Mouse (Mus musculus) R1 (cell line): Measurements from ENCODE around the gene Mapk1ip1l.

ENCODE experiments used
- DNase-seq: peaks from one replicate; pipeline ENCODE4 v3.0.0-alpha.2; 2018; ENCODE audit warnings: low read depth, low spot score

The Mapk1ip1l gene

DNA sequence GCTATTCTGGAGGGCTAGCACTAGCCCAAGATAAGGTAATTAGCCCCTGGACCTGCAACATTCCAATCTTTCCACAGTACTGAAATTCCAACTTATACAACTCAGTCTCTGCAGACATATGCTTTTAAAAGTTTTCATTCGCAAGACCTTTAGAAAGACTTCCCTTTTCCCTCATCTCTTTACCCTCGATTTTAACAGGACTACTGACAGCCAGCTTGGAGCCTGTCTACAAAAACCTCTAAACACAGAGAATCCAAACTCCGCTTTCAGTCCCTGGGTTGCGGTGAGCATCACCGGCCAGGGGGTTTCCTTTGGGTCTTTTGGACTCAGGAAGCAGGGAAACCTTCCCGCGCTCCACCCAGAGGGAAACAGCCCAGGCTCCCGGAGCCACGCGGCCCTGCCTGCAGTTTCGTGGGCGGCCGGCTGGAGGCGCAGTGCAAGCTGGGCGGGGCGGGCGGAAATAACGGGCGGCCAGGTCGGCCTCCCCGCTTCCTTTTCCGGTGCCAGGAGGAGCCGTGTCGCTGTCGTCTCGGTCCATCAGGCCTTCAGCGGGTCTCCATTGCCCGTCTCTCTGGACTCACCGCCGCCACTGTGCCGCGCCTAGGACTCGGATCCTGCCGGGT, at the start of gene Mapk1ip1l:
TSS of gene Mapk1ip1l (plus strand) at position 482 of the 623 bp plus-strand sequence.
- DNase-seq = peak; percentile 88

GRCm38 (mm10) chr14:47249839-47250238, 48.2 kb upstream of the Mapk1ip1l start:
- no peak for DNase-seq

DNA sequence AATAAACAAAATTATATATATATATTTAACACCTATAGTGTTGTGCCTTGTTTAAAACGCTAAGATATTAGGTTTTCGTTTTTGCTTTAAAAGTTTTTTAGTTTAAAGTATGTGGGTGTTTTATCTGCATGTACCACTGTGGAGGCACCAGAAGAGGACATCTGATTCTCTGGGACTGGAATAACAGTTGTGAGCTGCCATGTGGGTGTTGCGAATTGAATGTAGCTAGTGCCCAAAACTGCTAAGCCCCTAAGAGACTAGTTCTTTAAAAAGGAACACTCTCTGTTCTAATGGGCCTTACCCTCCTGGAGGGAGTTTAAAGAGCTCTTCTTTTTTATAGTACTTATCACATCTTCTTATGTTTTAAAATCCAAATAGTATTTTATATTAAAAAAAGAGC, 33.2 kb upstream of the Mapk1ip1l start:
- no peak for DNase-seq

GRCm38 (mm10) chr14:47265829-47266228, 32.2 kb upstream of the Mapk1ip1l start:
- DNase-seq = no peak

DNA sequence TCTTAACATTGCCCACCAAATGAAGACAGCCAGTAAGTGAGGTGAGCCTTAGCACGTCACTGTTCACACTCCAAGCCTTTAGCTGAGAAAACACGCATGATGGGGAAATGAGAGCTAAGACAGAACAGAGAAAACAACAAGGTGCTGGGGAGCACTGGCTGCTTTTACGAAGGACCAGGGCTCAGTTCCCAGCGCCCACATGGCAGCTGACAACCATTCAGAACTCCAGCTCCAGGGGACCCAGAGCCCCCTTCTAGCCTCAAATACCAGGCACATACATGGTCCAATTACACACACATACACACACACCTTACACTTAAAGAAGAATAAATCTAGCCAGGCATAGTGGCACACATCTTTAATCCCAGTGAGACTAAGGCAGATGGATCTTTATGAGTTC, 29.0 kb upstream of the Mapk1ip1l start:
- DNase-seq = no peak

GRCm38 (mm10) chr14:47269706-47270105, 28.4 kb upstream of the Mapk1ip1l start:
- DNase-seq = no peak

- DNase-seq = no peak
Measured at GRCm38 (mm10) chr14:47273751-47274150, 24.3 kb upstream of the Mapk1ip1l start.

DNA sequence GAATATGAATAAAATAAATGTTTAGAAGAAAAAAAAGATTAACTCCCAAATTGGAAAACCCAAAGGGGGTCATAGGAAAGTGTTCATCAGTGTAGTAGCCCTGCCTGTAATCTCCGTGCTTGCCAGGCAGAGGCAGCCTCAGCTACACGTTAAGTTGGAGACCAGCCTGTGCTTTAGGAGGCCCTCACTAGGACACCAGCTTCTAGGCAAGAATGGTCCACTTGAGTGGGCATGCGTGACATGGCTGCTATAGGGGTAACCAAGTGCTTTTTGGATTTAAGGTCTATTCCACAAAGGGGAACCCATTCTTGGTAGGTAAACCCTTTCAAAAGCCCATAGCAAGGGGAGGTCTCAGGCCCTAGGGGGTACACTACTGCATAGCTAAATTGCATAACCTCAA, 22.6 kb upstream of the Mapk1ip1l start:
- DNase-seq = no peak

- DNase-seq = no peak
Measured at GRCm38 (mm10) chr14:47276036-47276603, 21.9 kb upstream of the Mapk1ip1l start.

DNA sequence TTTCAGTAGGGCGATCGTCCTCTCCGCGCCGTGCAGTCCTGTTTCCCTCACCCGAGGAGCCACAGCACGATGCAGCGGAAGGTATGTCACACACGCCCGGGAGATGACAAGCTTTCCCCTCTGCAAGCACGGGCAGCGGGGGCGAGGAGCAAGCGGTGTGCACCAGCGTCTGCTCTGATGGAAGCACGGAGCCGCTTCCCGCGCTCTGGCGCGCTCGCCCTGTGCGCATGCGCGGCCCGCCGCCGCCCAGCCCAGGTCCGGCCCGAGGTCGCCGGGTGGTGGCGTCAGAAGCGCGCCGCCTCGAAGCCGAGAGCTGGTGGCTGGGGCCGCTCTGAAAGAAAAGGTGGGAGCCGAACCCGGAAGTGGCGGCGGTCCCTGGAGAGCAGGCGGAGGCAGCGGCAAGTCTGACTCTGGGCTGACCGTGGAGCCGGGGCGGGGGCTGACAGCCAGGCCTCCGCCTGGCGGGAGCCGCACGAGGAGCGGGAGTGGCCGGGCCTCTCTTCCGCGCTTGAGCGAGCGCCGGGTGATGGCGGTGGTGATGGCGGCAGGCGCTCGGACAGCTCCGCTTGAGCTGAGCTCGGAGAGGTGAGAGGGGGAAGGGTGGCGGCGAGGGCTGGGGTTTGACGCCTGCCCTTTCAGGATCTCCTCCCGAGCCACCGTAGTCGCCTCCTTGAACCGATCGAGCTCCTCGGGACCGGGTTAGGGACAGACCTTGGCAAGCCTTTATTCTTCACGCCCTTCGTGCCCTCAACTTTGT, 21.3 kb upstream of the Mapk1ip1l start, which contains the start of the genes Wdhd1 and Socs4:
TSS of gene Wdhd1 (minus strand) at position 221 of the 757 bp plus-strand sequence.
TSS of gene Socs4 (plus strand) at position 295 of the 757 bp plus-strand sequence.
- DNase-seq = peak; percentile 95

DNA sequence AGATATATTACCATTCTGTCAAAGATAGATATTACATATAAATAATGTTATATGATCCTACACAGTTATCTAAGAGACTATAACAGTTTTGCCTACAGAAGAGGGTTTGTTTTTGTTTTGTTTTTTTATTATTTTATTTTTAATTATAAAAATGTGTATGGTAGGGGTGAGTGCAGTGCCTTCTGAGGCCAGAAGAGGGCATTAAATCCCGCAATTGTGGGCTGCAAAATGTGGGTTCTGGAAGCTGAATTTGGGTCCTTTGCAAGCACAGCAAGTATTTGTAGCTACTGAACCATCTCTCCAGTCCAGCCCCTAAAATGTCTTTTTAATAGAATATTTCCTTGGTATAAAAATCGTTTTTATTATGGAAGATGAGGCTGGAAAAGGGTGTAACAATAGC, 19.0 kb upstream of the Mapk1ip1l start:
- no peak for DNase-seq

DNA sequence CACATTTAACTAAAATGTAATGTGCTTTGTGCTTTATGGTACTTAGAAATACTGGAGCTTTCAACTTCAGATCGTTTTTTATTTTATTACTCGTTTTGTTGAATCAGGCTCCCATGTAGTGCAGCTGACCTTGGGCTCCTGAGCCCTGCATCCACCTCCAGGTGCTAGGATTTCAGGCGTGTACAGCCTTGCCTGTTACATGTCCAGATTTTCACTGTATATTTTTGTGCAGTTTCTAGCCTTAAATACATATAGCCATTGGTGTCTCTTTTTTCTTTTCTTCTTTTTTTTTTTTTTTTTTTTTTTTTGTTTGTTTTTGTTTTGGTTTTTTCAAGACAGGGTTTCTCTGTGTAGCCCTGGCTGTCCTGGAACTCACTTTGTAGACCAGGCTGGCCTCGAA, 16.5 kb upstream of the Mapk1ip1l start:
- no peak for DNase-seq

GRCm38 (mm10) chr14:47283568-47283967, 14.5 kb upstream of the Mapk1ip1l start:
- DNase-seq = no peak

DNA sequence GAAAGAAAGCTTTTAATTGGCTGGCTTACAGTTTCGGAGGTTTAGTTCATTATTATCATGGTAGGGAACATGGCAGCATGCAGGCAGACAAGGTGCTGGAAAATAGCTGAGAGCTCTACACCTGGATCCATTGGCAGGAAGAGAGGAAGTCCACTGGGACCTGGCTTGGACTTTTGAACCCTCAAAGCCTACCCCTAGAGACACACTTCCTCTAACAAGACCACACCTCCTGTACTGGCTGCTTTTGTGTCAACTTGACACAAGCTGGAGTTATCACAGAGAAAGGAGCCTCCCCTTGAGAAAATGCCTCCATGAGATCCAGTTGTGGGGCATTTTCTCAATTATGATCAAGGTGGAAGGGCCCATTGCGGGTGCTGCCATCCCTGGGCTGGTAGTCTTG, 12.8 kb upstream of the Mapk1ip1l start:
- DNase-seq = no peak

DNA sequence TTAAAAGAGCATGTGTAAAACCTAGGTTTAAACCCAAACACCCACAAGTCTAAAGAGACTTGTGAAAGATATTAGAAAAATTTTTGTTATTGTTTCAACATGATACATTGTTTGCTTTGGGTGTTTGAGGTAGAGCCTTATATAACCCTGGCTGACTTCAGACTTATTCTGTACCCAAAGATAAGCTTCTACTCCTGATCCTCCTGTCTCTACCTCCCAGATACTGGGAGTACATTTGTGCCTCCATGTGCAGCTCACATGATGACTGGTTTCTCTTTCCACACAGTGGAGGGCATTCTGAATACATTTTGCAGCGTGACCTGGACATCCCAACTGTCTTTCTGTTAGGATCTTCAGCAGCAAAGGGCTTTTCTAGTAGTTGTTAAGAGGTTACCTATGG, 11.9 kb upstream of the Mapk1ip1l start:
- DNase-seq = no peak

DNA sequence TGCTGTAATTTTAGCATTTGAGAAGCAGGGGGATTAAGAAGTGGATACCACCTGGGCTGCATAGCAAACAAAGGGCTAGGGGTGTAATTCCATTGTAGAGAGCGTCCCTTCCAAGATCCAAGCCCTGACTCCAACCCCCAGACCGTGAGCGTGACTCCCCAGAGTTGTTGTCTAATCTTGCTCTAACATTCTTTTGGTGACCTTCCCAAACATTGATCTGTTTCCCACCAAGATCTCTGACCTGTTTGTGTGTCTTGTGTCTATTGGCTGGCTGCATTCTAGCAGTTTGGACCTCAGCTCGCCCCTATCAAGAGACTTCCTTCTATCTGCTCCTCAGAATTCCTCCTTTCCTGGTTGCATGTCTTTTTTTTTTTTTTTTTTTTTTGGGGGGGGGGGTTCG, 11.0 kb upstream of the Mapk1ip1l start:
- DNase-seq = no peak

DNA sequence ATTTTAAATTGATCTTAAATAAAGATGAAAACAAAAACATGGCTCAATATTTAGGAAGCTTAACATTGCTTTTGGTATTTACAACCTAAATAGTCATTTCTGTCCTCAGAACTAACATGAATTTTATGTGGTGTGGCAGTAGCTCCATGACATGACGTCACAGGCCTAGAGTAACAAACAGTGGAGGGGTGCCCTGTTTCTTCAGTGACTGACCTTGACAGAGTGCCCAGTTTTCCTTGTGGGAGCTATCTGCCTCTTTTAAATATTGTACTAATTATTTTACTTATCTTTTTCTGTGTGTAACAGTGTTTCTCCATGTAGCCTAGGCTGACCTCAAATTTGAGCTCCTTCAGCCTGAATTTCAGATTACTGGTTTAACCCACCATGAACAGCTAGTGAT, 6.3 kb upstream of the Mapk1ip1l start:
- DNase-seq = no peak

DNA sequence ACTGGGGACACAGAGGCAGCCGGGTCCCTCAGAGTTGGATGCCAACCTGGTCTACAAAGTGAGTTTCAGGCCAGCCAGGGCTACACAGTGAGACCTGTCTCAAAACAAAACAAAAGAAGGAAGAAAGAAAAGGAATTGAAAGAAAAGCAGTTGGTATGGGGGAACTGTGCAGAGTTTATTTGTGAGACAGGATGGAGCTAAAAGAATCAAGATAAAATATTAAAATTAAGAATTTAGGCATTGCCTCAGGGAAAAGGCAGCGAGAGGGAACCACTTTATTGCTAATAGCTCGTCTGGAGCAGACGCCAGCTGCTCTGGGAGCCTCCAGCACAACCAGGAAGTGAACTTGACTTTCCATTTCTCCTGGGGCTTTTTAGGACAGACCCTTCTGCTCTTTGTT, 3.9 kb upstream of the Mapk1ip1l start:
- no peak for DNase-seq

GRCm38 (mm10) chr14:47296232-47296631, 1.8 kb upstream of the Mapk1ip1l start:
- DNase-seq = no peak

DNA sequence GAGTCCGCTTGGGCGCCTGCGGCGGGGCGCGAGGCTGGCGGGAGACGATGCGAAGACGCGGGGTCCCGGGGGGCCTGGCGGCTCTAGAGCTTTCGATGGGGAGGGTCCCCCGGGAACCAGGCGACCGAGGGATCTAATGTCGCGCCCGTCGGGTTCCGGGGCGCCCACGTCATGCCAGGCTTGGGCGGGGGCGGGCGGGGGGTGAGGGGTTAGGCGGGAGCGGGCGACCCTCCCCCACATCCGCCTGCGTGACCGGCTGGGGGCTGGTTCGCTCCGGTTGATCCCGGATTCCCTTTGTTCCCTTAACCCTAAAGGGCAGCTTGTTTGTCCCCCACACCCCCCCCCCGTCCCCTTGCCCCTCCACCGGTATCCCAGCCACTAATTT, 334 bp downstream of the Mapk1ip1l start:
- peak; percentile 79 for DNase-seq

GRCm38 (mm10) chr14:47298819-47299261, 774 bp downstream of the Mapk1ip1l start:
- peak; percentile 83 for DNase-seq

GRCm38 (mm10) chr14:47302885-47303680, 5.0 kb downstream of the Mapk1ip1l start:
- DNase-seq = no peak
